Mouse (Mus musculus): ENCODE results near the gene Hsd17b11. TPM values are rescaled to one million over a fixed set of nuclear protein-coding genes. Genes with fewer than 3 reads are reported as not detected.

Hsd17b11 gene
- polyA plus RNA-seq, 1 experiment from 2014 or later: 2.9 TPM

DNA sequence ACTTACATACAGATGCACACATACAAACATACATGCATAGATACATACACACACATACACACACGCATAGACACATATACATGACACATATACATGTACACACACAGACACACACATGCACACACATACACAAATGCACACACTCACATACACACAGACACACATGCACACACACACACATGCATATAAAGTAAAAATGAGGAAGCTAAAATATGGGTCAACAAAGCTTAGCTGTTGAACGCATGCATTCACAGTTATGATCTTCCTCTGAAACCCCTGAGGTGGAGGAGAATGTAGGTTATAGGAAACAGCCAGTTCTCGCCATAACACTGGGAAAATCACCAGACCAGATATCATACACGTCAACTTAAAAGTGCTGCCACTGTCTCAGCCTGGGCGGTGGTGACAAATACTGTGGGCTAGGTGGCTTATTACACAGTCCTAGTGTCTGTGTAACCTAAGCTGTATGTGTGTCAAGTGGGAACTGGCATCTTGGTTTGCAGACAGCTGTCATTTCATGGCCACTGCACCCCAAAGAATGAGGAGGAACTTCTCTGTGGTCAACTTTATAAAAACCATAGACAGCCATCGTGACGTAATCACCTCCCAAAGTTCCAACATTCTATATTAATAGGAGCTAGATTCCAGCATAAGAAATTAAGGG is 43.7 kb downstream of the Hsd17b11 start:
- no peak for ATAC-seq (ENCODE audit: low read depth)
- no peak overlapping the region for H3K9ac ChIP-seq (replicated peaks; ENCODE audit: low read depth, low read length)
- H3K4me1 ChIP-seq (ENCODE audit: control insufficient read depth, insufficient read depth, low read length): no peaks in the 10 kb centered on the region
- no peak overlapping the region for H3K27ac ChIP-seq (ENCODE audit: low read depth, low read length)
- H3K36me3 ChIP-seq (ENCODE audit: control insufficient read depth, insufficient read depth, low read length): no peaks in the 10 kb centered on the region
- no peak overlapping the region for H3K4me2 ChIP-seq (ENCODE audit: low read depth, low read length)
- no peaks in the 10 kb centered on the region for H3K9me3 ChIP-seq (ENCODE audit: control insufficient read depth, low read length)
- no peak overlapping the region for H3K4me3 ChIP-seq (ENCODE audit: low read depth, low read length)
- H3K27me3 ChIP-seq (ENCODE audit: control insufficient read depth, insufficient read depth, low read length): no peaks in the 10 kb centered on the region
- WGBS: 93% methylated on average over 7 of the region's 7 CpGs

DNA sequence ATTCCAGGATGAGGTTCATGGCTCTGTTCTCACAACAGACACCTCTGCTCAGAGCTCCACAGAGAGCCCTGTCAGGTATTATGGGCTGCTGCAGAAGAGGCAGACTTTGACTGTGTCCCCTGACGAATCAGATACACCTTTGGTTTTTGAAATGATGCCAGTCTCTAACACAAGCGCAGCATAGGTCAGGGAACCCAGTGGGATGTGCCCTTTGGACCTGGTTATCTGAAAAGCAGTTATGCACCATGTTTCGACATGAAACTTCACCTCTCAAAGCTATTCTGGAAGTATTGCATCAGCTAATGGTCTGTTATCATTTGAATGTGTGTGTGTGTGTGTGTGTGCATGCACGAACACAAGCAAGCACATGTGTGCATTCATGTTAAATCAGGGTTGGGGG is 44.4 kb downstream of the Hsd17b11 start, which contains the start of gene Hsd17b13:
Gene Hsd17b13, minus strand, starts transcription at position 114 of the 400 bp plus-strand sequence.
- Histone ChIP-seq H3K4me1 (ENCODE audit: control insufficient read depth, insufficient read depth, low read length) (no peaks in the 10 kb centered on the region), H3K4me3 (ENCODE audit: low read depth, low read length) (no peak within 1 kb of the TSS), H3K36me3 (ENCODE audit: control insufficient read depth, insufficient read depth, low read length) (no peaks in the 10 kb centered on the region), H3K27ac (ENCODE audit: low read depth, low read length) (no peak within 1 kb of the TSS), H3K27me3 (ENCODE audit: control insufficient read depth, insufficient read depth, low read length) (no peaks in the 10 kb centered on the region), H3K9ac (replicated peaks; ENCODE audit: low read depth, low read length) (no peak within 1 kb of the TSS), H3K4me2 (ENCODE audit: low read depth, low read length) (no peak within 1 kb of the TSS), H3K9me3 (ENCODE audit: control insufficient read depth, low read length) (no peaks in the 10 kb centered on the region)
- WGBS: 91% methylated on average over 4 of the region's 4 CpGs
- no peak for ATAC-seq (ENCODE audit: low read depth)

DNA sequence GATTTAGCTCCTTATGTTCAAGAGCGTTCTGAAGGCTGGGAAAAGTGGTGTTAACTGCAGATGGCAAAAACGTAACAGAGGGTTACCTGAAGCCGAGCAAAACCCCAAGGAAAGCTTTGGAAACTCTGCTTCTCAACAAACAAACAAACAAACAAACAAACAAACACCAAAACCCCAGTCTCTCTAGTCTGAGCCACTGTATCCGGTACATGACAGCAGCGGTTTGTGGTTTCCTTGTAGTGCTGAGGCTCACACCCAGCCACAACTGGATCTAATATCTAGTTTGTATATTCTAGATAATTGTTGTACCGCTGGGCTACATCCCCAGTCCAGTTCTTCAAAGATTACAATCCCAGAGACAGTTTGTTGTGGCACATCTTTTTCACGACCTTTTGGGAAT is 46.0 kb downstream of the Hsd17b11 start:
- no peak overlapping the region for H3K27ac ChIP-seq (ENCODE audit: low read depth, low read length)
- no peaks in the 10 kb centered on the region for H3K9me3 ChIP-seq (ENCODE audit: control insufficient read depth, low read length)
- no peaks in the 10 kb centered on the region for H3K27me3 ChIP-seq (ENCODE audit: control insufficient read depth, insufficient read depth, low read length)
- no peak for ATAC-seq (ENCODE audit: low read depth)
- H3K4me3 ChIP-seq (ENCODE audit: low read depth, low read length): no peak overlapping the region
- no peak overlapping the region for H3K4me2 ChIP-seq (ENCODE audit: low read depth, low read length)
- no peaks in the 10 kb centered on the region for H3K4me1 ChIP-seq (ENCODE audit: control insufficient read depth, insufficient read depth, low read length)
- no peaks in the 10 kb centered on the region for H3K36me3 ChIP-seq (ENCODE audit: control insufficient read depth, insufficient read depth, low read length)
- H3K9ac ChIP-seq (replicated peaks; ENCODE audit: low read depth, low read length): no peak overlapping the region
- 87% methylated on average over 7 of the region's 7 CpGs for WGBS

DNA sequence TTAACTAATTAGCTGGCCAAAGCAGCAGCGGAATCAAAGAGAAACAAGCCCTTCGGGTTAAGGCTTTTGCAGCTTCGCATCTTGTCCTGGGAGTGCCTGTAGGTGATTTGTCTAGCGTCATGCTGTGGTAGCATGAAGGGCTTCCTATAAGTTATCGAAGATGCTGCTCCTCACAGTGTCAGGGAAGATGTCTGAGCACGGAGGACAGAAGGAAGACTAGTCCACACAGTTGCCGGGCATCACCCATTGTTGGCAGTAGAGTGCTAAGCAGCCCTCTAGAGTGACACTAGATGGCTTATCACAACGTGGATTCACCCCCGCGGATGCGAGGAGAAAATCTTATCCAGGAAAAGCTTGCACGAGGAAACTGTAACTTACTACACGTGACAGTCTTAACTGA is 48.9 kb downstream of the Hsd17b11 start:
- Histone ChIP-seq H3K27me3 (ENCODE audit: control insufficient read depth, insufficient read depth, low read length) (no peaks in the 10 kb centered on the region), H3K4me1 (ENCODE audit: control insufficient read depth, insufficient read depth, low read length) (no peaks in the 10 kb centered on the region), H3K27ac (ENCODE audit: low read depth, low read length) (no peak overlapping the region), H3K9me3 (ENCODE audit: control insufficient read depth, low read length) (no peaks in the 10 kb centered on the region), H3K9ac (replicated peaks; ENCODE audit: low read depth, low read length) (no peak overlapping the region), H3K4me3 (ENCODE audit: low read depth, low read length) (no peak overlapping the region), H3K36me3 (ENCODE audit: control insufficient read depth, insufficient read depth, low read length) (no peaks in the 10 kb centered on the region), H3K4me2 (ENCODE audit: low read depth, low read length) (no peak overlapping the region)
- ATAC-seq (ENCODE audit: low read depth): no peak
- WGBS: 84% methylated on average over 13 of the region's 13 CpGs

DNA sequence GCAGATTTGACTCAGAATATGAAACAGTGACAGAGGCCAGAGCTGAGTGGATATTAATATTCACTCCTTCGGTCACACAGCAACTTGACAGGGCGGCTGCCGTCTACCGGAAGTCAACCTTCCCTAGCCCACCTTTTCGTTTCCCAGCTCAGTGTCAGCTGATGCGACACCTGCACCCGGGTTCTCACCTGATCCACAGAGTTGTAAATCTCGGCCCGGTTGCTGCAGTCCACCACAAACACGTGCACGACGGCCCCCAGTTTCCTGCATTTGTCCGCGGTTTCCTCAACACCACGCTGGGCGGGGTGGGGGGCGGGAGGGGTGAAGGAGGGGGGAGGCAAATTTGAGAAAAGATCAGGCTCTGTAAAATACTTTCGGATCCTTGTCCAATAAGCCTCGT is 49.3 kb downstream of the Hsd17b11 start:
- Histone ChIP-seq H3K4me3 (ENCODE audit: low read depth, low read length) (no peak overlapping the region), H3K36me3 (ENCODE audit: control insufficient read depth, insufficient read depth, low read length) (no peaks in the 10 kb centered on the region), H3K9ac (replicated peaks; ENCODE audit: low read depth, low read length) (no peak overlapping the region), H3K4me2 (ENCODE audit: low read depth, low read length) (no peak overlapping the region), H3K9me3 (ENCODE audit: control insufficient read depth, low read length) (no peaks in the 10 kb centered on the region), H3K4me1 (ENCODE audit: control insufficient read depth, insufficient read depth, low read length) (no peaks in the 10 kb centered on the region), H3K27me3 (ENCODE audit: control insufficient read depth, insufficient read depth, low read length) (no peaks in the 10 kb centered on the region), H3K27ac (ENCODE audit: low read depth, low read length) (no peak overlapping the region)
- WGBS: 75% methylated on average over 19 of the region's 19 CpGs
- ATAC-seq (ENCODE audit: low read depth): no peak

DNA sequence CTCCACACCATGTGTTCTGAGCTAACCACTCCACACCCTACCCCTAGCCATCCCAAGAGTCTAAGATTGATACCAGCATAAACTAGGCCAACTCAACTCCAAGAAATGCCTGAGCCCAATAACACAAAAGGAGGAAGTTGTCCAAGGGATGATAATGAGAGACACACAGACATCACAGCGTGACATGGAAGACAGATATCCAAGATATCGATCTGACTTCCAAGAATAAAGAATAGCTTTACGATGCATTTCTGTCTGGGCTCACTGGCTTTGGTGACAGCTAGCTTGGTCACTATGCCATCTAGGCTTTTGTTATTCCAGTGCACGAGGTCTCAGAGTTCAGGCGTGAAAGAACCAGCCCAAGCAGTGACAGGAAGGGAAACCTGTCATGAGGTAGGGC is 50.7 kb downstream of the Hsd17b11 start:
- no peak for ATAC-seq (ENCODE audit: low read depth)
- 84% methylated on average over 5 of the region's 5 CpGs for WGBS

DNA sequence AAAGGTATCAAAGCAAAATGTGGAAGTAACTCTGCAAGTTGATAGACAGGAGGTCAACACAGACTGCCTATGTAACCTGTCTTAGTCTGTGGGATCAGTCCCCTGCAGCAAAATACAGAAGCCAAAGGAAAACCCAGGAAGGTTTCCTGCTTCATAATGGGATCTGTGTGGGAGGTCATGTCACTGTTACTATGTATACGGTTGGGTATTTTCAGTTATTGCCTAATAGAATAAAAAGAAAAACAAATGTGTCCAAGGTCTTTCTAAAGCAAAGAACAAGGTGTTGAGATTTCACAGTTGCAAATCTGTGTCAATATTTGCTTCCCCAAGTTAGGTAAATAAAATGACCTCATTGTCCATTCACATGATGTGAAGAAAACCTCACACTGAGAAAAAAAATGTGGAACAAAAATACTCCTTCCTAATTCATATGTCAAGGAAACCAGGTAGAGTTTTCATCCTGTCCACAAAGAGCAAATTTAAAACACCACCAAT is 58.7 kb downstream of the Hsd17b11 start:
- no peak overlapping the region for H3K4me3 ChIP-seq (ENCODE audit: low read depth, low read length)
- 86% methylated on average over 1 of the region's 1 CpGs for WGBS

More for the DNA sequence above, 50.7 kb downstream of the Hsd17b11 start:
- no peak overlapping the region for H3K4me2 ChIP-seq (ENCODE audit: low read depth, low read length)
- no peak overlapping the region for H3K27ac ChIP-seq (ENCODE audit: low read depth, low read length)
- no peaks in the 10 kb centered on the region for H3K36me3 ChIP-seq (ENCODE audit: control insufficient read depth, insufficient read depth, low read length)
- no peaks in the 10 kb centered on the region for H3K4me1 ChIP-seq (ENCODE audit: control insufficient read depth, insufficient read depth, low read length)
- H3K9me3 ChIP-seq (ENCODE audit: control insufficient read depth, low read length): no peaks in the 10 kb centered on the region
- H3K9ac ChIP-seq (replicated peaks; ENCODE audit: low read depth, low read length): no peak overlapping the region
- no peaks in the 10 kb centered on the region for H3K27me3 ChIP-seq (ENCODE audit: control insufficient read depth, insufficient read depth, low read length)
- H3K4me3 ChIP-seq (ENCODE audit: low read depth, low read length): no peak overlapping the region

DNA sequence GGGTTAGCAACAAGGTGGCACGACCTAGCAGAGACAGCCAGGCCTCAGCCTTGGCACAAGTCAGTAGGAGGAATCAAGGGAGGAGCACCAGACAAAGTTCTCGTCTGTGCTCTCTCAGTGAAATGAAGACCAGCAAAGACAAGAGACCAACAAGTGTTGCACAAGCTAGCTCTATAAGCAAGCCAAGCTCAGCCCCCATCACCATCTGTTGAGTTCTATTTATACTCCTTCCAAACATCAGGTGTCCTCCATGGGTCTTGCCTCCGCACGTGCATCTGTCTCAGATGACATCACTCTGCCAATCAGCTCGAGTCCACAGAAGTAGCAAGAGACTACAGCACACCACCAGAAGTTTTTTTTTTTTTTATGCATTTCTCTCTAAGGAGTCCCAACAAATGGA is 67.1 kb downstream of the Hsd17b11 start:
- Histone ChIP-seq H3K9me3 (ENCODE audit: control insufficient read depth, low read length) (no peaks in the 10 kb centered on the region), H3K36me3 (ENCODE audit: control insufficient read depth, insufficient read depth, low read length) (no peaks in the 10 kb centered on the region), H3K4me1 (ENCODE audit: control insufficient read depth, insufficient read depth, low read length) (no peaks in the 10 kb centered on the region), H3K9ac (replicated peaks; ENCODE audit: low read depth, low read length) (no peak overlapping the region), H3K4me2 (ENCODE audit: low read depth, low read length) (no peak overlapping the region), H3K27ac (ENCODE audit: low read depth, low read length) (no peak overlapping the region), H3K27me3 (ENCODE audit: control insufficient read depth, insufficient read depth, low read length) (no peaks in the 10 kb centered on the region), H3K4me3 (ENCODE audit: low read depth, low read length) (no peak overlapping the region)
- WGBS: 79% methylated on average over 5 of the region's 5 CpGs
- ATAC-seq (ENCODE audit: low read depth): no peak

More for the DNA sequence above, 58.7 kb downstream of the Hsd17b11 start:
- ATAC-seq (ENCODE audit: low read depth): no peak
- Histone ChIP-seq H3K4me2 (ENCODE audit: low read depth, low read length) (no peak overlapping the region), H3K27ac (ENCODE audit: low read depth, low read length) (no peak overlapping the region), H3K4me1 (ENCODE audit: control insufficient read depth, insufficient read depth, low read length) (no peaks in the 10 kb centered on the region), H3K36me3 (ENCODE audit: control insufficient read depth, insufficient read depth, low read length) (no peaks in the 10 kb centered on the region), H3K9me3 (ENCODE audit: control insufficient read depth, low read length) (no peaks in the 10 kb centered on the region), H3K9ac (replicated peaks; ENCODE audit: low read depth, low read length) (no peak overlapping the region), H3K27me3 (ENCODE audit: control insufficient read depth, insufficient read depth, low read length) (no peaks in the 10 kb centered on the region)

DNA sequence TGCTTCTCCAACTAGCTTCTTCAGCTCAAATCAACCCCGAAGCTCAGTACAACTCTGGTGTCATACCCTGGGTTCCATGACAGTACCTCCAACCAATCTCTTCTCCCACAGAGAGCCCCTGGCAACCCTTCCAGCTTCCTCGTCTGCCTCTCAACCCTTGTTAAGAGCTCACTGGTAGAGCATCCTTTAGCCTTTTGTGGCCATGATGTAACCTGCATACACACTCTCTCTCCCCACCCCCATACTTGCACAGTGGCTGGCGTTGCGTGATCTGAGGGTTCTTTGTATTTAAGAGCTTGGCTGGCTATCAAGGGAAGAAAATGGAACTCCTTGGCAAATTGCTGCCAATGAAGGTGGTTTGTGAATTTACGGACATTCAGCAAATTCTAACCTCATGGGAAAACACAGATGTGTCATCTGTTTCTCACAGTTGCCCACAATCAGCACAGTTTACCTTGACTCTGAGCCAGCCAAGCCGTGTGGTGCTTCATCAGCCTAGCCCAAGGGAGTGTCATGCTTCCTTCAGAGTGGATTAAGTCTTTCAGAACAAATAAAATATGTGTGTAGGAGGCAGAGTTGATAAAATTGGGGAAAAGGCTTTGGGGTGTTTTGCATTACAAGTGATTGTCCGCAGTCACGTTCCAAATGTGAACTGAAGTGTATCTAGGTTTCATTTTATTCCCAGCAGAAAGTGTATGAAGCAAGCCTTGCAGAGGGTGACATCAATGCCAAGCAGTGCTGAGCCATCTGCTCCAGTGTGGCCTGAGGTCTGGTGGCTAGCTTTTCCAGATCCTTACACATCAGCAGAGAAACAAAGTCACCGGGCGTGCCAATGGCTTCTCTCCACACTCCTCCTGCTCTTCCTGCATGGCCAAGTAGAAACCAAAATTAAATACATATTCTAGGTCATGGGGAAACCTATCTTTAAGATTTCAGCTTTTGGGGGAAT is 68.3 kb downstream of the Hsd17b11 start:
- no peaks in the 10 kb centered on the region for H3K27me3 ChIP-seq (ENCODE audit: control insufficient read depth, insufficient read depth, low read length)
- H3K4me3 ChIP-seq (ENCODE audit: low read depth, low read length): no peak overlapping the region
- no peak overlapping the region for H3K4me2 ChIP-seq (ENCODE audit: low read depth, low read length)
- no peaks in the 10 kb centered on the region for H3K9me3 ChIP-seq (ENCODE audit: control insufficient read depth, low read length)
- no peak for ATAC-seq (ENCODE audit: low read depth)
- H3K4me1 ChIP-seq (ENCODE audit: control insufficient read depth, insufficient read depth, low read length): no peaks in the 10 kb centered on the region
- H3K27ac ChIP-seq (ENCODE audit: low read depth, low read length): no peak overlapping the region
- 70% methylated on average over 10 of the region's 10 CpGs for WGBS
- no peak overlapping the region for H3K9ac ChIP-seq (replicated peaks; ENCODE audit: low read depth, low read length)
- no peaks in the 10 kb centered on the region for H3K36me3 ChIP-seq (ENCODE audit: control insufficient read depth, insufficient read depth, low read length)

All from neural tube, embryonic 14.5 days (tissue).